Mouse (Mus musculus) ES-E14 (cell line): Measurements from ENCODE around the gene Bicra. TPM values are rescaled to one million over a fixed set of nuclear protein-coding genes. Genes with fewer than 3 reads are reported as not detected.

Source experiments
- DNase-seq: peaks from one replicate; pipeline ENCODE4 v3.0.0-alpha.2; 2013; ENCODE audit warnings: low read depth, low spot score
- H3K27ac ChIP-seq: 2 replicates; pipeline ENCODE4 v1.5.1; 2012; ENCODE audit warnings: low read depth, mild to moderate bottlenecking, low read length, moderate library complexity, mixed read lengths; ENCODE audit not compliant: poor library complexity, insufficient read depth, severe bottlenecking
- H3K36me3 ChIP-seq: 2 replicates; pipeline ENCODE4 v1.6.1; 2012; ENCODE audit warnings: mild to moderate bottlenecking, low read length, moderate library complexity, mixed read lengths; ENCODE audit not compliant: control insufficient read depth, poor library complexity, insufficient read depth, severe bottlenecking
- H3K4me1 ChIP-seq, 2 experiments: fragments of 150-350 bp in 1 of 2; sonication (generic) in 1 of 2; 2 replicates each; pipeline ENCODE4 v1.6.1; 2012; ENCODE audit warnings: low read length in 2 of 2, mild to moderate bottlenecking in 1 of 2, mixed read lengths in 1 of 2; ENCODE audit not compliant: control insufficient read depth in 2 of 2, insufficient read depth in 2 of 2, poor library complexity in 1 of 2
- H3K4me3 ChIP-seq, 2 experiments: fragments of 150-350 bp in 1 of 2; sonication (generic) in 1 of 2; 2 replicates each; pipeline ENCODE4 v1.5.1; 2012; ENCODE audit warnings: low read length in 2 of 2, low read depth in 1 of 2, mild to moderate bottlenecking in 1 of 2, mixed read lengths in 1 of 2; ENCODE audit not compliant: insufficient read depth in 1 of 2, poor library complexity in 1 of 2, severe bottlenecking in 1 of 2
- H3K9ac ChIP-seq: 2 replicates; pipeline ENCODE4 v1.6.1; 2012; ENCODE audit warnings: low read depth, mild to moderate bottlenecking, low read length, mixed read lengths; ENCODE audit not compliant: poor library complexity, insufficient read depth, severe bottlenecking
- H3K9me3 ChIP-seq: fragments of 150-350 bp; sonication (generic); 2 replicates; pipeline ENCODE4 v1.6.1; 2012; ENCODE audit warnings: low read depth, mild to moderate bottlenecking, low read length; ENCODE audit not compliant: control insufficient read depth, insufficient read depth
- CHD2 ChIP-seq: IDR thresholded peaks from 2 replicates; pipeline ENCODE4 v1.6.1; 2014; ENCODE audit warnings: mild to moderate bottlenecking, low read depth, low read length, inconsistent platforms
- HCFC1 ChIP-seq: IDR thresholded peaks from 2 replicates; pipeline ENCODE4 v1.6.1; 2012; ENCODE audit warnings: low read length, inconsistent platforms, borderline replicate concordance; ENCODE audit not compliant: insufficient read depth
- MAFK ChIP-seq: IDR thresholded peaks from 2 replicates; pipeline ENCODE4 v1.6.1; 2014; ENCODE audit warnings: mild to moderate bottlenecking, low read depth, low read length, inconsistent platforms; ENCODE audit not compliant: insufficient read depth
- ZC3H11A ChIP-seq: IDR thresholded peaks from 2 replicates; pipeline ENCODE4 v1.6.1; 2012; ENCODE audit warnings: low read depth, mild to moderate bottlenecking, inconsistent platforms, low read length, borderline replicate concordance
- ZNF384 ChIP-seq: IDR thresholded peaks from 2 replicates; pipeline ENCODE4 v1.6.1; 2012; ENCODE audit warnings: low read depth, low read length, inconsistent platforms
- in situ Hi-C, 2 experiments: fragments of 600-800 bp; cut with MboI; formaldehyde crosslinking; loops; one replicate each; pipeline ENCODE4 v1.15.1; 2025; ENCODE audit warnings: low sequenced_read_pairs in 2 of 2, inconsistent platforms in 1 of 2; ENCODE audit not compliant: unreplicated experiment in 2 of 2
- total RNA-seq: library from RNA; depleted of rRNA; stranded (reverse); fragments of 300-350 nt; gene quantifications from 2 replicates; pipeline ENCODE4 v1.2.3, GENCODE M21; 2012

Gene Bicra
- total RNA-seq, 1 experiment = 3.6 TPM

DNA sequence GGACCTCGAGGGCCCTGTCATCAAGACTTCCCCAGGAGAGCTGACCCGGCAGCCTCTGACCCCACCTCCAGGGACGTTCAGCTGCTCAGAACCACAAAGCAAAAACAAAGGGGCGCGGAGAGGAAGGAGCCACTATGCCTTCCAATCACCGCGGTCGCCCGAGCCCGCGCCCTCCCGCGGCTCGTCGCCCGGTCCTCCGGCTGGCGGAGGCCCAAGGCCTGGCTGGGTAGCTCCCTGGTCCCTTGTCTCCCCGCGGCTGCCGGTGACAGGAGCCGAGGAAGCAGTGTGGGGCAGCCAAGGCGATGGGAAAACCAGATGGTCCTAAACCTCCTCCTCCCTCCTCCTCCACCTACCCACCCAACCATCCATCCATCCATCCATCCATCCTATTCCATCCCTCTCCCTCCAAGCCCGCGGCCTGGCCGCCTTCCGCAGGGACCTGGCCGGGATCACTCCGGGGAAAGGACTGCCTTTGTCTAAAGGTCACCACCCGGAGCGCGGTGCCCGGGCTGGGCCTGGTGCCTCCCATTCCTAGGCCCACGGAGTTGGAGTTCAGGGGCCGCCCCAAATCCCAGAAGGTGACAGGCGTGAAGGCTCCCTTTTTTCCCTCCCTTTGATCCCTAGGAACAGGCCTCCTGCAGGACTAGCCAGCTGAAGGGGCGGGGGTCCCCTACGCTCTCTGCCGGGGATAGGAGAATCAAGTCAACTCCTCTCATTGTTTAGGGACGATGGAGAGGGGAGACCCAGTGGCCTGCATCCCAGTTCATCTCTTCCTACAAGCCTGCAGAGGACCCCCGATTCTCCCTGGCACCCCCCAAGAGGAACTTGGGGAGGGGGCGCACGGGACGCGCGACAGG is 1.0 kb downstream of the Bicra start:
- H3K9me3 ChIP-seq = no peaks in the 10 kb centered on the region
- peaks cover 7 to 13% of the 10 kb centered on the region in 2 experiments; a peak in 3 of 4 replicates for H3K4me1 ChIP-seq
- H3K9ac ChIP-seq = peak overlapping the region; percentile 87
- DNase-seq = no peak
- peak overlapping the region; percentile 81 to 85 for H3K4me3 ChIP-seq
- in situ Hi-C loops = no loop called here
- TF ChIP-seq ZC3H11A = no peak
- no peak for TF ChIP-seq HCFC1
- no peak for TF ChIP-seq ZNF384
- no peak for TF ChIP-seq MAFK
- no peak for TF ChIP-seq CHD2
- H3K36me3 ChIP-seq = no peaks in the 10 kb centered on the region
- H3K27ac ChIP-seq = no peak overlapping the region

DNA sequence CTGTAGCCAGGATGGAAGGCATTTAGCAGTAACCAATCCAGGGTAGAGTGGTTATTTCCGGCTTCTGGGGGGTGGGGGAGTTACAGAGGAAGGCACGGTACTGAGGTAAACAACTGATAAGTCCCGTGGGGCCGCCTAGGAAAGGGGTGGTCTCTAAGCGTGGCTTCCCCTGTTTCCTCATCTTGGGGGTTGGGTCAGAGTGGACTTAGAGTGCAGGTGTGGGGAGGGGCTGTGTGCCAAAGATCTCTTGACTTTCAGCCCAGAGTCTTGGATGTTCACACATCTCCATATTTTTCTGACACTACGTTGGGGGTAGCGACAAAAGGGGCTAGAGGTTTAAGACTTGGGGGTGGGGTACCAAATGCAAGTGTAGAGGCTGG is 1.6 kb downstream of the Bicra start:
- DNase-seq = no peak
- H3K9ac ChIP-seq = peak overlapping the region; percentile 87; the same call in 1 of the 2 replicates
- no peaks in the 10 kb centered on the region for H3K9me3 ChIP-seq
- peaks cover 7 to 13% of the 10 kb centered on the region in 2 experiments; a peak in 3 of 4 replicates for H3K4me1 ChIP-seq
- in situ Hi-C loops = no loop called here
- H3K27ac ChIP-seq = no peak overlapping the region
- no peaks in the 10 kb centered on the region for H3K36me3 ChIP-seq
- TF ChIP-seq ZNF384 (no peak), ZC3H11A (no peak), MAFK (no peak), CHD2 (no peak), HCFC1 (no peak)
- H3K4me3 ChIP-seq = peak overlapping the region; percentile 81 to 85

DNA sequence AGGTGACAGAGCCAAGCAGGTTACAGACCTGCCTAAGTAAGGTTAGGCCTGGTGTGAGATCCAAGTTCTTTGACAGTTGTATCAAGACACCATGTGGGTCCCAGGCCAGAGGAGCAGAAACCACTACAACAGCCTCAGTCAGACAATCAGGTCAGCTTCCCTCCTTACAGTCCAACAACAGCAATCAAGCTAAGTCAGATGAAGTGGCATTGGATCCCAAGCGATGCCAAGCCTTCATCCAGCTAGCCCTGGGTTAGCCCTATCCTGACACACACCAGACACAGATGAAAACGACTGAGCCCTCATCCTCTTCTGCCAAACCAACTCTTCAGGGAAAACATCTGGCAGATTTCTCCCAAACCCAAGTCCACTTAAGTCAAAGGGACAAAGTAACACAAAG is 2.2 kb downstream of the Bicra start:
- Histone ChIP-seq H3K4me3 (no peak overlapping the region), H3K36me3 (no peaks in the 10 kb centered on the region), H3K4me1 (peaks cover 7 to 13% of the 10 kb centered on the region in 2 experiments; a peak in 3 of 4 replicates), H3K9ac (no peak overlapping the region), H3K9me3 (no peaks in the 10 kb centered on the region), H3K27ac (no peak overlapping the region)
- in situ Hi-C loops = no loop called here
- TF ChIP-seq HCFC1 (no peak), MAFK (no peak), ZC3H11A (no peak), ZNF384 (no peak), CHD2 (no peak)
- no peak for DNase-seq

DNA sequence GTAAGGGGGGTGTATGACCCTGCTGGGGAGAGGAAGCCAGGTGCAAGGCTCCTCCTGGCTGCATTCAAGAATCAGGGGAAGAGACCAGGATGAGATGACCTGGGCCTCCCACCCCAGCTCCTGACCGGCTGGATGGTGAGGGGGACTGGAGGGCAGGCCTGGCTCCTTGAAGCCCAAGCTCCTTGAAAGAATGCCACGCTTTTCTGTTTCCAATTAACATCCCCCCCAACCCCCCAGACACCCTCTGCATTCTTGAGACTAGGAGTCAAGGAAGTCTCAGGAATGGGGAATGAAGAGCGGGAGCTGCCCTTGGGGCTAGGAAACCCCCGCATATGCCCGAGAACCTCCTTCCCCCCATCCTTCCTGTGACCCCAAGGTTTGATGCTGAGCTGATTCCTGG is 3.2 kb downstream of the Bicra start:
- H3K36me3 ChIP-seq = no peaks in the 10 kb centered on the region
- H3K9me3 ChIP-seq = no peaks in the 10 kb centered on the region
- DNase-seq = no peak
- no peak for TF ChIP-seq ZC3H11A
- TF ChIP-seq HCFC1 = no peak
- TF ChIP-seq MAFK = no peak
- TF ChIP-seq ZNF384 = no peak
- no peak for TF ChIP-seq CHD2
- peaks cover 7 to 11% of the 10 kb centered on the region in 2 experiments; a peak in 3 of 4 replicates for H3K4me1 ChIP-seq
- H3K4me3 ChIP-seq = no peak overlapping the region
- no peak overlapping the region for H3K27ac ChIP-seq
- no peak overlapping the region for H3K9ac ChIP-seq
- in situ Hi-C loops = no loop called here

DNA sequence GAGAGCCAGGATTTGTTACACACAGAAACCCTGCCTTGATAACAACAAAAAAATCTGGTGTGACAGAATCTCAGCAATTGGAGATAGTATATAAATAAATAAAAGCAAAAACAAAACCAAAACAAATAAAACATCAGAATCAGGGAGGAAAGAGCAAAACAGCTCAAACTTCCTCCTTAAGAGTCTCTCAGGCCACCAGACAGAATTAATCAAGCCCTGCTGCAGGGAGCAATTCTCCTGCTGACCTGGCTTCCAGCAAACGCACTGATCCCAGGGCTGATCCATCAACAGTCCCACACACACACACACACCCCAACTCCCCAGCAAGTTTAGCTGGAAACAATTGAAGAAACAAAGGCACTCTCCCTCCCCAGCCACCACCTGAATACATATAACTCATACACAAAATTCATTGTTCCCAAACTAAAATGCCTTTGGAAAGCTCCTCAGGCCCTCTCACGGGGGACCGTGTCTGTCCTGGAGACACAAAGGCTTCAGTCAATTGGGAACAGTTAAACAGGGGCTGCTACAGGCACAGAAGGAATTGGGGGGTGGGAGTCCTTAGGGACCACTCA is 3.8 kb downstream of the Bicra start:
- in situ Hi-C loops = no loop called here
- no peak for TF ChIP-seq MAFK
- no peak for TF ChIP-seq ZNF384
- no peak for TF ChIP-seq ZC3H11A
- TF ChIP-seq CHD2 = no peak
- no peak for TF ChIP-seq HCFC1
- no peak overlapping the region for H3K9ac ChIP-seq
- no peak for DNase-seq
- peaks cover 7 to 11% of the 10 kb centered on the region in 2 experiments; a peak in 3 of 4 replicates for H3K4me1 ChIP-seq
- no peak overlapping the region for H3K4me3 ChIP-seq
- no peaks in the 10 kb centered on the region for H3K9me3 ChIP-seq
- no peak overlapping the region for H3K27ac ChIP-seq
- no peaks in the 10 kb centered on the region for H3K36me3 ChIP-seq
